Mouse (Mus musculus) mesoderm, embryonic 11.5 days (tissue): ENCODE measurements around the gene Pprc1.

Experiments
- DNase-seq: peaks from one replicate; pipeline ENCODE4 v3.0.0-alpha.2; 2012; ENCODE audit warnings: low read depth, low spot score

The Pprc1 gene

GRCm38 (mm10) chr19:46119458-46119857 lies 74.8 kb downstream of the Pprc1 start:
- DNase-seq = no peak

- DNase-seq = no peak
These were observed 76.2 kb downstream of the Pprc1 start for GRCm38 (mm10) chr19:46120872-46121271.
